Mouse (Mus musculus): ENCODE data around the gene Haspin.

Gene Haspin

DNA sequence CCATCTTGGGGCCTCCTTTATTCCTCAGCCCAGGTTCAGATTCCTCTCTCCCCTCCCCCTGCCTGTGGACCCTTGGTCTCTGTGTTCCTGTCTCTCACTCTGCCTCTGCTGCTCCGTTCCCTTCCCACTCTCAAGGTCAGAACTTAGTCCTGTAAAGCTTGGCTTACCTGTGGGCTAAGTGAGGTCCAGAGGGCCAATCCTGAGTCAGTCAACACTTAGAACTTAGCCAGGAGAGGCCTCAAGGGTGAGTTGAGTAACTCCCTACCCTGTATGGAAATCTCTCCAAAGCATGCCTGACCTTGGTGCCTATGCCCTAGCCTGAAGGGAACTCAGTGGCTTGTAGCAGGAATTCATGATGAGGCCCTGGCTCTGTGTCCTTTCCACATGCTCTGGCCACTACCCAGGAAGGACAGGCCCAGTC, 6.2 kb upstream of the Haspin start:
- 67% methylated on average over 1 of the region's 1 CpGs for WGBS

DNA sequence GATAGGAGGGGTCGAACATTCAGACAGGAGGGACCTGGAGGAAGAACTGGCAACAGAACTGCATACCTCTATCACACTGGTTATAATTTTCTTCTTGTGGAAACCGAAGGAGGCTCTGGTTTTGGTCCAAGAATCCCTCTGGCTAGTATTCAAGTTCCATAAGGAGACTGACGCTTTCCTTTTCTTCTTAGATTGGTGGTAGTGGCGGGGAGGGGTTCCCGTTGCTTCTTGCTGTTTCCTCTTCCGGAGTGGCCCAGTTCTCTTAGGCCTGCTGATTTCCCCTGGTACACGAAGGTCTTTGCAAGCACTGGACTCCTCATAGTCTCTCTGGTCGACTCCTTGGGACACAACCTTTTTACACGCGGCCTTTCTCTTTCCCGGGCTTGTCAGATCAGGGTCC, 978 bp downstream of the Haspin start:
- 16% methylated on average over 11 of the region's 11 CpGs for WGBS

DNA sequence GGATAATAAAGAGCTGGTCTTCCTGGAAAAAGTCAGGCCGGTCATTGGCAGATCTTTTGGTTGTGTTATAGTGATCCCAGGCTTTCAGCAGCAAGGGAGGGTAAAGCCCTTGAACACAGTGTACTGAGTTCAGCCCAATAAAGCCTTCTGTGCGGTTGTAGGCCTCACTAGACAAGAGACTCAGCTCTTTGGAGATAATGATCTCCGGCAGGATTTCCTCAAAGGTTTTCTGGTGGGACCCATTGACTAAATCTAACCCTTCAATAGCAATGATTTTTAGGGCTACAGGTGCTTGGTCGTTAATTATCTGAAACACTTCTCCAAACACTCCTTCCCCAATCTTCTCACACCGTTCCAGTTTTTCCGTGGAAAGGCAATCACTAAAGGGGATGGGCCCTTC, 1.5 kb downstream of the Haspin start:
- WGBS: 77% methylated on average over 6 of the region's 6 CpGs

- WGBS: 88% methylated on average over 5 of the region's 5 CpGs
Measured at GRCm38 (mm10) chr11:73134222-73134621, 3.9 kb downstream of the Haspin start.

- 92% methylated on average over 6 of the region's 6 CpGs for WGBS
Measured at GRCm38 (mm10) chr11:73132999-73133398, 5.1 kb downstream of the Haspin start.

DNA sequence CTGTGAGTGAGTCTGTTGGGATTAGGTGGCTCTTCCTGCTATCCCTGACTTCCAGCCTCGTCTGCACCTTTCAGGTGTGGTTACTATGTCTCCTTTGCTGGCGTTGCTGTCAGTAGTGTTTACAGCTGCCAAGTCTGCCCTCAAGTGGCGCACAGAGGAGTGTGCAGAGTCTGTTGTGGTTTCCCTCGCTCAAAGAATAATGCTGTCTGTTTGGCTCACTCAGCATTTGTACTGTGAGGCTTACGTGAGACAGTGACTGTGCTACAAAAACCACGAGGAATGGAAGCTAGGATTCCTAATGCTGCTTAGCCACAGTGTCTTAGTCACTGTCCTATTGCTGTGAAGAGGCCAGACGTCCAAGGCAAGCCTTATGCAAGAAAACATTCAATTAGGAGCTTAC, 7.1 kb downstream of the Haspin start:
- 49% methylated on average over 7 of the region's 7 CpGs for WGBS

DNA sequence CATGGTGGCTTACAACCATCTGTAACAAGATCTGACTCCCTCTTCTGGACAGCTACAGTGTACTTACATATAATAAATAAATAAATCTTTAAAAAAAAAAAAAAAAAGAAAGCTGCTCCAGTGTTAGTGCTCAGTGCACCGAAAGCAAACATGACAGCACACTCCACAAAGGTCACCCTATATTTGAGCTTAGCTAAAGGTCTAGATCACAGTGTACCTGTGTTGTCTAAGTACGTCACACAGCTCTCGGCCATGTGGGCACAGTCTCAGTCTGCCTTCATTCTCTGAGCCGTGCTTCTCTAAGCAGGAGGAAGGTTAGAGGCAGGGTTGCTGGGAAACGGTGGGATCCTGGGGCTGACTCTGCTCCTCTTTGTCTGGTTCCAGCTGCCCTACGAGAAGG, 11.6 kb downstream of the Haspin start:
- 93% methylated on average over 6 of the region's 6 CpGs for WGBS

- 79% methylated on average over 6 of the region's 6 CpGs for WGBS
Measured at GRCm38 (mm10) chr11:73111414-73111813, 26.7 kb downstream of the Haspin start.

GRCm38 (mm10) chr11:73109941-73110340, 28.2 kb downstream of the Haspin start:
- 88% methylated on average over 3 of the region's 3 CpGs for WGBS

DNA sequence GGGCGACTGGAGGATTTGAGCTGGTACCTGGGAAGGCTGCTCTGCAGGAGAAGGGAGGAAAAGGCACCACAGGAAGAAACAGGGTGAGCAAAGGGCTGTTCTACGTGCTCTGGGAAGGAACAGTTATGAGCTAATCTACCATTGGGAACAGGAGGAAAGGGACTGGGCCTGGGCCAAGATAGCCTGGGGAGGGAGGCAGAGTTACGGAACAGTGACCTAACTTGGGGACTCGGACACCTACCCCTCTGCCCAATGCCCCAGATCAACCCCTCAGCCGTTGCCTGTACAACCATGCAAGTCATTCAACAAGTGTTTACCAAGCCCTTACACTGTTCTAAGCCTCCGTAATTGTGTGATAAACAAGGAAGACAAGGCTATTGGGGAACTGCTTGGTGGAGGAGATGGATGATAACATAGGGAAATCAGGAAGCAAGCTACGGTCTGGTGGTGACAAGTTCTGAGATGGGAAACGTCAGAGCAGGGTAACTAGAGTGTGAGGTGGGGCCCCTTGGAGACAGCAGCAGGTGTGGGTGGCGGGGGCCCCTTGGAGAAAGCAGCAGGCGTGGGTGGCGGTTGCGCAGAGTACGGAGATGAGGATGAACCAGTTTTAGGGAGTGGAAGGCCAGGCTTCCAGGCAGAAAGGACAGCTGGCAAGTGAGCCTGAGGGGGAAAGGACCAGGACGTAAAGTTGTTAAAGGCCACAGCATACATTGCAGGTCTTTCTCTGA, 29.0 kb downstream of the Haspin start:
- WGBS: 76% methylated on average over 14 of the region's 14 CpGs

- 79% methylated on average over 5 of the region's 5 CpGs for WGBS
Measured at GRCm38 (mm10) chr11:73108195-73108897, 29.7 kb downstream of the Haspin start.

DNA sequence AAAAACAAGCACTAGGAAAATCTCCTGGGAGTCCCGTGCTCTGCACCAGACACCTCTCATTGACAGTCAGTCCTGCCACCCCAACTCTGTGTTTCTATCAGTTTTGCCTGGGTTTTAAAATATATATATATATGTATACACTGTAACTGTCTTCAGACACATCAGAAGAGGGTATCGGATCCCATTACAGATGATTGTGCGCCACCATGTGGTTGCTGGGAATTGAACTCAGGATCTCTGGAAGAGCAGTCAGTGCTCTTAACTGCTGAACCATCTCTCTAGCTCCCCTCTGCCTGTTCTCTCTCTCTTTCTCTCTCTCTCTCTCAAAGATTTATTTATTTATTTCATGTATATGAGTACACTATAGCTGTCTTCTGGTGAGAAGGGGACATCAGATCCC, 30.7 kb downstream of the Haspin start:
- WGBS: 31% methylated on average over 3 of the region's 3 CpGs

DNA sequence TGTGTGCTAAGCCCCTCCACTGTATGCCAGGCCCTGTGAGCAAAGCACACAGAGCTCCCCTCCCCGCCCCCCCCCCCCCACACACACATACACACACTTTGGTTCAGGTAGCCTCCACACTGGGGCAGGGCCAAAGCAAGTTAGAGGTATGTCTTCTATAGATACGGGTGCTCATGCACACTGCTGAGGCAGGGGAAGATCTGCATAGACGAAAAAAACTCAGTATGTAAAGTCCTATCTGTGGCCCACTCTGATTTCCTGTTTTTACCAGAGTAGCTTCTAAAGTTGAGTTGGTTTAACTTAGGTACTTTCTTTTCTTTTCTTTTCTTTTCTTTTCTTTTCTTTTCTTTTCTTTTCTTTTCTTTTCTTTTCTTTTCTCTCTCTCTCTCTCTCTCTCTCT, 32.8 kb downstream of the Haspin start:
- 66% methylated on average over 3 of the region's 3 CpGs for WGBS

DNA sequence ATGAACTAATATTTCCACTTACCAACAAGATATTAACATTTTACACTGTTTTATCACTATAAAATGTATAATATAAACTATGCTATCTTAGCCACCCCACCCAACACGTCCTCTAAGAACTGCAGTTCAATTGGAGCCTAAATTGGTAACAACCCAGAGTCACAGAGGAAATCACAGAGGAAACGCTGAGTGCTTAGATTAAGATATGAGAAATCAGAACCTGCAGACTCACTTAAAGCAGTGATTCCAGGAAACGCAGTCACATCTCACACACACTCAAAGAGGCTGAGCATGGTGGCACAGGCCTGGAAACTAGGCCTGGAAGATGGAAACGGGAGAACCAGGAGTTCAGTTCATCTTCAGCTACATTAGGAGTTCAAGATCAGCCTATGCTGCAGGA, 36.8 kb downstream of the Haspin start:
- WGBS: 86% methylated on average over 4 of the region's 4 CpGs

DNA sequence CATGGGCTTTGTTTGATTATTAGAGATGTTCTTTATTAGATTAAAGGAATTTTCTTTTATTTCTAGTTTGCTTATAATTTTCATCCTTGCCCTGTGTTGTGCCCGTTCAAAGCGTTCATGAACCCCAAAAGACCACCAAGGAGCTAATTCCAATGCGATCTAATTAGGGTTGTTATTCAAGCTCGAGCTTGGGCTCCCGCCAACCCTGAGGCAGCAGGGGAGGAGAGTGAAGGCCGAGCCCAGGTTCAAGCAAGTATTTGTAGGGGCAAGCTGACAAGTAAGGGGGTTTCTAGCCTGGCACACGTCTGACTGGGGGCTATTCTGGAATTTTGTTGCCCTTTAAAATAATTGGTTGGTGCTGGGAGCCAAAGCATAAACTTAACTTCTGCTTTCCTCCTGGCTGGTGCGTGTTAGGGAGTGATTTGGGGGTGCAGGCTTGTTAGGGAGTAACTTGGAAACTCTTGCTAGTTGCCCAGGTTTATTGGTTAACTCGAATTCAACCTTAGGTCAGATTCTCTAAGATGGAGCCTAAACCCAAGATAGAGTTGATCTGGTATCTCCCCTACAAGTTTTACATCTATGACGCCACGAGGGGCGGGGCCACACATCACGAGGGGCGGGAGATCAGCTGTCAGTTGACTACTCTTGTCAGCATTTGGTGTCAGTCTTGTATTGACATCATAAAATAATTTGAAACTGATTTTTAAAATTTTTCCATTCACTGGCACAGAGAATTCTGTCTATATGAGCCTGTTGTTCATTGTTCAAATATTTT, 37.9 kb downstream of the Haspin start:
- WGBS: 60% methylated on average over 14 of the region's 14 CpGs

DNA sequence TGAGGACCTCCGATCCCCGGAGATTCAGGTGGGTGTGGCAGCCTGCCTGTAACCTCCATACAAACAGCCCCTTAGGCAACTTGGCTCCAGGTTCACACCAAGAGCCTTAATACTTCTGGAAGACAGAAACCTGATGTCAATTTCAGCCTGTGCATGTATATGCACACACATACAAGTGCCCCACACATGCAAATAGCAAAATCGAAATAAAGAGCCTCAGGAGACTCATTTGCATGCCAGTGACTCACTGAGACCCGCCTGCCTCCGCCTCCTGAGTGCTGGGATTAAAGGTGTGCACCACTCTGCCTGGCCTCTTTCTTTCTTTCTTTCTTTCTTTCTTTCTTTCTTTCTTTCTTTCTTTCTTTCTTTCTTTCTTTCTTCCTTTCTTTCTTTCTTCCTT, 39.2 kb downstream of the Haspin start:
- WGBS: 46% methylated on average over 5 of the region's 5 CpGs

- WGBS: 77% methylated on average over 11 of the region's 11 CpGs
Measured at GRCm38 (mm10) chr11:73094231-73094995, 43.7 kb downstream of the Haspin start.

GRCm38 (mm10) chr11:73092877-73093276, 45.2 kb downstream of the Haspin start:
- 62% methylated on average over 7 of the region's 7 CpGs for WGBS

DNA sequence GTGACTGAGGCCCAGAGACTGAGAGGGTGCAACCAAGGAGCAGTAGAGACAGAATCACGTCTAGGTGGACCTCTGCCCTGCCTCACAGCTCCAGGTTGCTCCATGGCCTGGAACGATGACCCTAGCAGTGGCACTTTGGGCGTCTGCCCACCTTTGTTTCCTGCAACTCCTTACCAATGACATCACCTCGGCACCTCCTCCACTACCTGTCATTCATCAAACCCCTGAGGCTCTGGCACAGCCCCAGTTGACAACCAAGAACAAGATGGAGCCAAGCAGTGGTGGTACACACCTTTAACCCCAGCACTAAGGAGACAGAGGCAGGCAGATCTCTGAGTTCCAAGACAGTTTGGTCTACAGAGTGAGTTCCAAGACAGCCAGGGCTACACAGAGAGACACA, 46.0 kb downstream of the Haspin start:
- WGBS: 83% methylated on average over 4 of the region's 4 CpGs

DNA sequence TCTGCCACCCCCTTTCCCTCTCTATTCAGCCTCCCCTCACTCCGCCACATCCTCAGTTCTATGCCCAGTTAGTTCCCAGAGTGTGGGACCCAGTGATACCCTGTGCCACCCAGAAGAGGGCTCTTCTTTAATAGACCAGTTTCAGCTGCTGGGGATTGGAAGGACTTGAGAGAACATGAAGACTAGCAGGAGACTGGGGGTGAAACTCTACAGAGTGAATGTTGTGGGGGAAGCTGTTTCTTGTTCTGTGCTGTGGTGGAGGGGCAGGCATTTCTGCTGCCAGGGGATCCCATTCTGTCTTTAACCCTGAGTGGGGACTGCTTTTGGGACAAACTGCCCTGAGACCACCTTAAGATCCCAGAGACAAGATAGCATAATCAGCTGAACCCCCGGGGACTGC, 47.3 kb downstream of the Haspin start:
- WGBS: 84% methylated on average over 2 of the region's 2 CpGs

- 92% methylated on average over 4 of the region's 4 CpGs for WGBS
Measured at GRCm38 (mm10) chr11:73090283-73090682, 47.8 kb downstream of the Haspin start, which contains the start of gene Itgae. Gene Itgae, plus strand, starts transcription at chr11:73090583.
